Mouse (Mus musculus) kidney, embryonic 16.5 days (tissue): ENCODE data around the gene Ppp1r35. TPM values are rescaled to one million over a fixed set of nuclear protein-coding genes. Genes with fewer than 3 reads are reported as not detected.
A peak's percentile ranks its signal among the peaks of the same experiment; 100 is the strongest.

Experiments
- ATAC-seq: fragments of 200-750 bp; cut with Nextera tagmentation; 2 replicates; pipeline ENCODE4 v1.8.0; 2017; ENCODE audit warnings: moderate TSS enrichment; ENCODE audit not compliant: low FRiP score, low TSS enrichment
- H3K27ac ChIP-seq: fragments of 300-500 bp; sonication (generic); 2 replicates; pipeline ENCODE4 v1.5.1; 2014; ENCODE audit warnings: low read length
- H3K27me3 ChIP-seq: fragments of 300-500 bp; sonication (generic); 2 replicates; pipeline ENCODE4 v1.6.1; 2014; ENCODE audit warnings: low read length, control low read depth, mixed read lengths; ENCODE audit not compliant: insufficient read depth
- H3K36me3 ChIP-seq: fragments of 300-500 bp; sonication (generic); 2 replicates; pipeline ENCODE4 v1.6.1; 2014; ENCODE audit warnings: low read length, control low read depth, mixed read lengths; ENCODE audit not compliant: insufficient read depth
- H3K4me1 ChIP-seq: fragments of 300-500 bp; sonication (generic); 2 replicates; pipeline ENCODE4 v1.6.1; 2014; ENCODE audit warnings: low read length, control low read depth, mixed read lengths; ENCODE audit not compliant: insufficient read depth
- H3K4me2 ChIP-seq: fragments of 300-500 bp; sonication (generic); replicated peaks from 2 replicates; pipeline ENCODE4 v1.6.1; 2014; ENCODE audit warnings: low read depth, low read length
- H3K4me3 ChIP-seq: fragments of 300-500 bp; sonication (generic); 2 replicates; pipeline ENCODE4 v1.5.1; 2014; ENCODE audit warnings: mild to moderate bottlenecking, low read length
- H3K9ac ChIP-seq: fragments of 300-500 bp; sonication (generic); replicated peaks from 2 replicates; pipeline ENCODE4 v1.6.1; 2014; ENCODE audit warnings: low read length
- H3K9me3 ChIP-seq: fragments of 300-500 bp; sonication (generic); 2 replicates; pipeline ENCODE4 v1.6.1; 2016; ENCODE audit warnings: low read length, control low read depth
- WGBS: fragments of 180-500 bp; shearing (Covaris S2); extraction: QIAGEN DNeasy Blood & Tissue Kit; methylation state at CpG from one replicate; pipeline ENCODE4 v1.1.7; 2014; 5-methylcytosine and 5-hydroxymethylcytosine counted together
- polyA plus RNA-seq: library from polyadenylated mRNA; unstranded; fragments of >200 nt; fragmentation: Nextera tagmentation; extraction: Ambion mirVana; gene quantifications from 2 replicates; pipeline ENCODE4 v1.2.1, GENCODE M21; 2015

Gene Ppp1r35
- polyA plus RNA-seq, 1 experiment from 2014 or later: 26.0 TPM

DNA sequence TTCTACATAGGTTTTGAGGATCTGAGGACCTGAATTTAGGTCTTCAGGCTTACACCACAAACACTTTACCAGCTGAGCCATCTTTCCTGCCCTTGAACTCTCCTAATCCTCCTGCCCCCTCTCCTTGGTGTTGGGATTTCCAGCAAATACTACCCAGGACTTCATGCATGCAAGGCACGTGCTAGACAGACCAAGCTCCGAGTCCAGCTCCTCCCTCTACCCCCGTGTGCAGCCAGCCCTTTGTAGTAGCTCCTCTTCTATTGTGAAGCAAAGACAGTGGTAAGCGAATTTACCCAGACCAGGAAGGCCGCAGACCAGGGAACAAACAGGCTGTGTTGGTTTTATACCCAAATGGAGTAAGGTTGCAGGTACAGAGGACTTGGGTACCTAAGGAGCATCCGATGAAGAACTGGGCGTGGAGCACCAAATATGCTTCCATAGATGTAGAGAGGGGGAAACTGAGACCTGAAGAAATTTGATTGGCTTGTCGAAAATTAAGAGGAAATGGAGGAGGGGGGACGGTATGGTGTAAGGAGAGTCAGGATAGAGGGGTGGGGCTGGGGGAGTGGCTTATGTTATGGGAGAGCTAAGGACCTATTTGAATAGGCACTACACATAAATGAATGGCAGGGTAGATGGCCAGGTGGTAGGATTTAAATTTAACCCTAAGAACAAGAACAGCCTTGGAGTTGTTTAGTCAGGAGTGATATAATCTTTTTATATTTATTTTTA lies 13.9 kb upstream of the Ppp1r35 start:
- WGBS: 60% methylated on average over 9 of the region's 9 CpGs
- Histone ChIP-seq H3K27ac (no peak overlapping the region), H3K27me3 (no peaks in the 10 kb centered on the region), H3K4me1 (no peaks in the 10 kb centered on the region), H3K9me3 (peaks cover 4% of the 10 kb centered on the region; the same call in 1 of the 2 replicates), H3K9ac (no peak overlapping the region), H3K4me3 (no peak overlapping the region), H3K4me2 (no peak overlapping the region), H3K36me3 (0 out of 2 replicates have a peak, but pooled peaks cover 3% of the 10 kb centered on the region)
- ATAC-seq: no peak

DNA sequence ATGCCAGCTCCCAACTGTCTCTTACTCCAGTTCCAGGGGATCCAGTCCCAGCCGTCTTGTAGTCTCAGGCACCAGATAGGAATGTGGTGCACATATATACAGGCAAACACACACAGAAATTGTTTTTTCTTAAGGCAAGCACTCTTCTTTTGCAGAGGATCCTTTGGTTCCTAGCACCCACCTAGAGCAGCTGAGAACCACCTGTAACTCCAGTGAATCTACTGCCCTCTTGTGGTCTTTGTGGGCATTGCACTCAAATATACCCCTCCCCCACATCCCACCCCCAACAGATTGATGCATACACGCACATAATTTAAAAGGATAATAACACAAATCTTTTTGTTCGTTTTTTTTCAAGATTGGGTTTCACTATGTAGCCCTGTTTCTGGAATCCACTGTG lies 12.4 kb upstream of the Ppp1r35 start:
- 0 out of 2 replicates have a peak, but pooled peaks cover 2% of the 10 kb centered on the region for H3K36me3 ChIP-seq
- WGBS: 68% methylated on average over 3 of the region's 3 CpGs
- no peaks in the 10 kb centered on the region for H3K27me3 ChIP-seq

DNA sequence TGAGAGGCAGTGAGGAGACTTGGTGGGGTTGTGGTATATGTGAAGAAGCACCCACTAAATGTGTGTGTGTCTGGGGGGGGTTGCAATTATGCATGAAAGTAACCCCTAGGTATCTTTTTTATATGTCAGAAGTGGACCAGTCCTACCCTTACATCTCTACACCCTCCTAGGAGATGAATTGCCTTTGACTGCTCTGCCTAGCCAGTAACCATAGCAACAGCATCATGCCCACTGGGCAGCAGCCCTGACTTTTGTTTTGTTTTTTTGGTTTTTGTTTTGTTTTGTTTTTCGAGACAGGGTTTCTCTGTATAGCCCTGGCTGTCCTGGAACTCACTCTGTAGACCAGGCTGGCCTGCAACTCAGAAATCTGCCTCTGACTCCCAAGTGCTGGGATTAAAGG lies 10.2 kb upstream of the Ppp1r35 start:
- Histone ChIP-seq H3K4me1 (no peaks in the 10 kb centered on the region), H3K27ac (no peak overlapping the region), H3K27me3 (no peaks in the 10 kb centered on the region), H3K36me3 (no peaks in the 10 kb centered on the region), H3K4me3 (no peak overlapping the region), H3K9me3 (peaks cover 4% of the 10 kb centered on the region; the same call in 1 of the 2 replicates), H3K4me2 (no peak overlapping the region), H3K9ac (no peak overlapping the region)
- WGBS: 59% methylated on average over 1 of the region's 1 CpGs
- no peak for ATAC-seq

More for the DNA sequence above, 12.4 kb upstream of the Ppp1r35 start:
- H3K4me3 ChIP-seq: no peak overlapping the region
- H3K4me1 ChIP-seq: no peaks in the 10 kb centered on the region
- H3K9ac ChIP-seq: no peak overlapping the region
- H3K27ac ChIP-seq: no peak overlapping the region
- ATAC-seq: no peak
- no peak overlapping the region for H3K4me2 ChIP-seq
- peaks cover 4% of the 10 kb centered on the region; the same call in 1 of the 2 replicates for H3K9me3 ChIP-seq

DNA sequence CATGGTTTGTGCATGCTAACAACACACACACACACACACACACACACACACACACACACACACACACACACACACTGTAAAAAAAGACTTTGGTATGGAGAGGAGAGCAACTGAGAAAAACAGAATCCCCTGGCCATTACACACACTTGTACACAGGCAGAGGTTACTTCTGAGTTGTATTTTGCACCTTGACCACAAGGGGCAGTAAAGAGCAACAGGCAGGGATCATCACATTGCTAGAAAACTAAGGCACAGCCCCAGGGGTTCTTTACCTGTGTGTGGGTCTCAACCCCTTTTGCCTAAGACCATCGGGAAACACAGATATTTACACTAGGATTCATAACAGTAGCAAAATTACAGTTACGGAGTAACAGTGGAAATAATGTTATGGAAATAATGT lies 7.9 kb upstream of the Ppp1r35 start:
- Histone ChIP-seq H3K27me3 (no peaks in the 10 kb centered on the region), H3K9me3 (peaks cover 4% of the 10 kb centered on the region; the same call in 1 of the 2 replicates), H3K9ac (no peak overlapping the region), H3K4me1 (no peaks in the 10 kb centered on the region), H3K27ac (no peak overlapping the region), H3K36me3 (no peaks in the 10 kb centered on the region), H3K4me2 (no peak overlapping the region), H3K4me3 (no peak overlapping the region)
- 55% methylated on average over 2 of the region's 2 CpGs for WGBS
- no peak for ATAC-seq

DNA sequence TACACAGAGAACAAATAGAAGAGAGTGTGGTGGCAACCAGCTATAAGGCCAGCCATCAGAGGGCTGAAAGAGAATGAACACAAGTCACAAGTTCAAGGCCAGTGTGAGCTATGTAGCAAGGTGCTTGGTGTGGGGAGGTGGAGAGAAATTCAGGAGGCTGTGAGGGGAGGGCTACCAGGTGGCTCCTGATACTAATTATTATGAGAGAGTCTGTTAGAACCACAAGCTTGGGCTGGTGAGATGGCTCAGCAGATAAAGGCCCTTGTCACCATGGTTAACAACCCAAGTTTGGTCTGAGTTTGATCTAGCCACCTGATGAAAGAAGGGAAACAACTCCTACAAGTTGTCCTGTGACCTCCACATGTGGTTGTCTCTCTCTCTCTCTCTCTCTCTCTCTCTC lies 5.9 kb upstream of the Ppp1r35 start:
- ATAC-seq: no peak
- no peak overlapping the region for H3K4me3 ChIP-seq
- H3K4me2 ChIP-seq: no peak overlapping the region

DNA sequence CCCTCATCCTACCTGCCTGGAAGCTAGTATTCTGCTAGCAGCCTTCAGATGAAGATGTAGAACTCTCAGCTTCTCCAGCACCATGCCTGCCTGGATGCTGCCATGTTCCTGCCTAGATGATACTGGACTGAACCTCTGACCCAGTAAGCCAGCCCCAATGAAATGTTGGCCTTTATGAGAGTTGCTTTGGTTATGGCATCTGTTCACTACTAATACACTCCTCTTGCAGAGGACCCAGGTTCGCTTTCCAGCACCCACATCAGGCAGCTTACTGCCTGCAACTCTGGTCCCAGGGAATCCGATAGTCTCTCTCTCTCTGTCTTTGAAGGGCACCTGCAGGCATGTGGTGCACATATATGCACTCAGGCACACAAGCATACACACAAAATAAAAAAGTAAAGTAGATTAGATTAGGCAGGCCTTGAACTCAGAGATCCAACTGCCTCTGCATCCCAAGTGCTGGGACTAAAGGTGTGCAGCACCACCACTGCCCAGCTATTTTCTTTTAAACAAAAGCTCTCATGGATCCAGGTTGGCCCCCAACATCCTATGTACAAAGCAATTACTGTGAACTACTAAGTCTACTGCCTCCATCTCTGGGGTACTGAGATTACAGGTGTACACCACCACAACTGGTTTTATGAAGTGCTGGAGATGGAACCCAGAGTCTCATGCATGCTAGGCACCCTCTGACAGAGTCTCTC lies 2.9 kb upstream of the Ppp1r35 start:
- H3K4me2 ChIP-seq: no peak overlapping the region
- H3K9me3 ChIP-seq: no peaks in the 10 kb centered on the region
- peak overlapping the region; percentile 9; the same call in 1 of the 2 replicates for H3K27ac ChIP-seq
- no peak for ATAC-seq
- peaks cover 8% of the 10 kb centered on the region for H3K36me3 ChIP-seq
- H3K4me3 ChIP-seq: no peak overlapping the region
- WGBS: 94% methylated on average over 2 of the region's 2 CpGs
- peaks cover 15% of the 10 kb centered on the region for H3K4me1 ChIP-seq
- H3K9ac ChIP-seq: no peak overlapping the region
- H3K27me3 ChIP-seq: no peaks in the 10 kb centered on the region

More for the DNA sequence above, 5.9 kb upstream of the Ppp1r35 start:
- no peaks in the 10 kb centered on the region for H3K9me3 ChIP-seq
- H3K27ac ChIP-seq: no peak overlapping the region
- no peaks in the 10 kb centered on the region for H3K36me3 ChIP-seq
- H3K4me1 ChIP-seq: 0 out of 2 replicates have a peak, but pooled peaks cover 7% of the 10 kb centered on the region
- H3K9ac ChIP-seq: no peak overlapping the region
- no peaks in the 10 kb centered on the region for H3K27me3 ChIP-seq

DNA sequence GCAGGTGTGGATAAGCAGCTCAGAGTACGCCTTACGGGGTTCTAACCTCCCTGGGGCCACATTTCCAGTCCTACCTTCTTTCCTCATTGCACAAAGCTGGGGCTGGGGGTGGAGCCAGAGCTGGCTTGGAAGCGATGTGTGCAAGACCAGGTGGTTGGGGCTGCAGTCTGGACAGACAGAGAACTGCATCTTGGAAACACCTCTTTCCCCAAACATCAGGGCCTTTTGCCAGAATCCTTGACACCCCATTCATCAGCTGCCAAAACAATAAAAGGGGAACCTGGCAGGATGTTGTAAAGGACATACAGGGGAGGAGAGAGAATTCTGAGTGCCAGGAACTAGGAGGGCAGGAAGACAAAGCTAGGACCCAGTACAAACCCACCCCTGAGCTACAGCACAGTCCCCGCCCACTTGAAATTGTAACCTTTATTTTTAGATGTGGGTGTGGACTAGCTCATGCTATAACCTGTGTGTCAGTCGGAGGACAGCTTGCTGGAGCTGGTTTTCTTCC lies 2.2 kb upstream of the Ppp1r35 start:
- Histone ChIP-seq H3K4me3 (no peak overlapping the region), H3K4me2 (no peak overlapping the region), H3K4me1 (peaks cover 15% of the 10 kb centered on the region), H3K9me3 (no peaks in the 10 kb centered on the region), H3K27me3 (no peaks in the 10 kb centered on the region), H3K27ac (peak overlapping the region; percentile 9), H3K9ac (peak overlapping the region; percentile 24; the same call in 1 of the 2 replicates), H3K36me3 (peaks cover 14% of the 10 kb centered on the region)
- 27% methylated on average over 5 of the region's 5 CpGs for WGBS
- peak; percentile 47 for ATAC-seq

DNA sequence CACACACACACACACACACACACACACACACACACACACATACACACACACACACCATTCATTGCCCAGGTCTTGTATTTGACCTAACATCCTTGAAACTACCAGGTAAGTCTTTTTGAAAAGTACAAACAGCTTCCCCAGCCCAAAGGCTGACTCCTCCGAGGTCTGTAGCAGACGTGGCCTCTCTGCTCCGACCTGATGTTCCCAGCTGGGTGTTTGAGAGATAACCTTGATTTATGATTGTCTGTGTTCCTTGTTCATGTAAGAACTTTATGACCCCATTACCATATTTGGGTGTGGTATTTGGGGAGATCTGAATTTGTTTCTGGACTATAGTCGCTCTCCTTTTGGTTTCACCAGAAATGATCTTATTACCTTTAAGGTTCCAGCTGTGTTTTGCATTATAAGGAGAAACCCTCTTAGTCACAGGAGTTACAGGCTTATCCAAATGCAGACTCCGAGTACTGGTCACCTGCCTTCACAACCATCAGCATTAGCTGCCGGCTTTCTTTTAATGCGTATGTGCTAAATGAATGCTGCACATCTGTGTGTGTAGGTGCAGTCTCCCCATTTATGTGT lies 1.3 kb upstream of the Ppp1r35 start:
- Histone ChIP-seq H3K9me3 (no peaks in the 10 kb centered on the region), H3K27ac (no peak overlapping the region), H3K9ac (no peak overlapping the region), H3K4me2 (no peak overlapping the region), H3K27me3 (no peaks in the 10 kb centered on the region), H3K4me3 (no peak overlapping the region), H3K36me3 (peaks cover 23% of the 10 kb centered on the region), H3K4me1 (peaks cover 15% of the 10 kb centered on the region)
- WGBS: 66% methylated on average over 7 of the region's 7 CpGs
- ATAC-seq: no peak

DNA sequence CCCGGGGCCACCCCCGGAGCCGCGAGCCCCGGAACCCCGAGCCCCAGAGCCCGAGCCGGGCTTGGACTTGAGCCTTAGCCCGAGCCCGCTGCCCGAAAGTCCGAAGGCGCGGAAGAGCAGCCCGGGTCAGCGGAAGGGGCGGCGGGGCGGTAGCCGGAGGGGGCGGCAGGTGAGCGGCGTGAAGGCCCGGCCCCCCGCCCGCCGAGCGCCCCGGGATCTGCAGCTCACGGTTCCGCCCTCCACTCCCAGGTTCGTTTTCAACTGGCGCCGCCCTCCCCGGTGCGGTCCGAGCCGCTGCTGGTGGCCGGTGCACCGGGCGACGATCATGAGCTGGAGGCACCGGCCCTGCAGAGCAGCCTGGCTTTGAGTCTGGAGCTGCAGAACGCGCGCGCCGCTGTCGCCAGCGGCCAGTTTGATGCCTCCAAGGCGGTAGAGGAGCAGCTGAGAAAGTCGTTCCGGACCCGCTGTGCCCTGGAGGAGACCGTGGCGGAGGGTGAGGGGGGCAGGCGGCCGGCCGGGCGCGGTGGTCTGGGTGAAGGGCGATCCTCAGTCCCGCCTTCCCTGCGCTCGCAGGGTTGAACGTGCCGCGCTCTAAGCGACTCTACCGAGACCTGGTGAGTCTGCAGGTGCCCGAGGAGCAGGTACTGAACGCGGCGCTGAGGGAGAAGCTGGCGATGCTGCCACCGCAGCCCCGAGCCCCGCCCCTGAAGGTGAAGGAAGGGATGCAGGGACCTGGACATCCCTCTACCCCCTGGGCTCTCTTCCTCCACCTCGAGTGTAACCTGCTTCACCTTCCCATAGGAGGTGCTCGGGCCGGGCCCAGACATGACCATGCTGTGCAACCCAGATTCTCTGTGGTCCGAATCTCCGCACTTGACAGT lies 644 bp downstream of the Ppp1r35 start:
- under 1% methylated on average over 81 of the region's 83 CpGs for WGBS
- peak; percentile 25 for ATAC-seq
- Histone ChIP-seq H3K9me3 (no peaks in the 10 kb centered on the region), H3K27ac (peak overlapping the region; percentile 85), H3K4me2 (peak overlapping the region; percentile 92), H3K4me3 (peak overlapping the region; percentile 69), H3K9ac (peak overlapping the region; percentile 84), H3K36me3 (peaks cover 38% of the 10 kb centered on the region), H3K27me3 (no peaks in the 10 kb centered on the region), H3K4me1 (peaks cover 32% of the 10 kb centered on the region)
